Mouse (Mus musculus) stomach, embryonic 14.5 days (tissue): ENCODE data around the gene Orm1. TPM values are rescaled to one million over a fixed set of nuclear protein-coding genes. Genes with fewer than 3 reads are reported as not detected.

Experiments used
- ATAC-seq: fragments of 200-750 bp; cut with Nextera tagmentation; 2 replicates; pipeline ENCODE4 v1.8.0; 2017; ENCODE audit warnings: low read depth, moderate TSS enrichment; ENCODE audit not compliant: insufficient number of reproducible peaks, insufficient read depth, low FRiP score
- H3K27ac ChIP-seq: fragments of 300-500 bp; sonication (generic); 2 replicates; pipeline ENCODE4 v1.5.1; 2014; ENCODE audit warnings: mild to moderate bottlenecking, low read length, moderate library complexity, mixed read lengths
- H3K27me3 ChIP-seq: fragments of 300-500 bp; sonication (generic); 2 replicates; pipeline ENCODE4 v1.6.1; 2014; ENCODE audit warnings: low read length, control low read depth, mixed read lengths; ENCODE audit not compliant: control insufficient read depth, insufficient read depth
- H3K36me3 ChIP-seq: fragments of 300-500 bp; sonication (generic); 2 replicates; pipeline ENCODE4 v1.6.1; 2014; ENCODE audit warnings: mild to moderate bottlenecking, control low read depth, low read length, moderate library complexity, mixed read lengths; ENCODE audit not compliant: control insufficient read depth, insufficient read depth
- H3K4me1 ChIP-seq: fragments of 300-500 bp; sonication (generic); 2 replicates; pipeline ENCODE4 v1.6.1; 2014; ENCODE audit warnings: low read length, control low read depth, mixed read lengths; ENCODE audit not compliant: control insufficient read depth, insufficient read depth
- H3K4me2 ChIP-seq: fragments of 300-500 bp; sonication (generic); replicated peaks from 2 replicates; pipeline ENCODE4 v1.6.1; 2014; ENCODE audit warnings: low read depth, low read length, control low read depth
- H3K4me3 ChIP-seq: fragments of 300-500 bp; sonication (generic); 2 replicates; pipeline ENCODE4 v1.5.1; 2014; ENCODE audit warnings: low read depth, low read length, control low read depth
- H3K9ac ChIP-seq: fragments of 300-500 bp; sonication (generic); replicated peaks from 2 replicates; pipeline ENCODE4 v1.6.1; 2014; ENCODE audit warnings: low read depth, mild to moderate bottlenecking, control low read depth, low read length, moderate library complexity, mixed read lengths
- H3K9me3 ChIP-seq: fragments of 300-500 bp; sonication (generic); 2 replicates; pipeline ENCODE4 v1.6.1; 2016; ENCODE audit warnings: low read depth, low read length, control low read depth; ENCODE audit not compliant: control insufficient read depth
- WGBS: fragments of 180-500 bp; shearing (Covaris S2); extraction: QIAGEN DNeasy Blood & Tissue Kit; methylation state at CpG from one replicate; pipeline ENCODE4 v1.1.7; 2014; 5-methylcytosine and 5-hydroxymethylcytosine counted together
- polyA plus RNA-seq: library from polyadenylated mRNA; unstranded; fragments of >200 nt; fragmentation: Nextera tagmentation; extraction: Ambion mirVana; gene quantifications from 2 replicates; pipeline ENCODE4 v1.2.1, GENCODE M21; 2014

Orm1 gene
- polyA plus RNA-seq, 1 experiment from 2014 or later = not detected

GRCm38 (mm10) chr4:63383474-63383873 is 39.1 kb downstream of the Orm1 start:
- no peaks in the 10 kb centered on the region for H3K9me3 ChIP-seq
- peaks cover 52% of the 10 kb centered on the region for H3K36me3 ChIP-seq
- no peaks in the 10 kb centered on the region for H3K27me3 ChIP-seq
- no peak overlapping the region for H3K4me3 ChIP-seq
- WGBS = 88% methylated on average over 12 of the region's 12 CpGs
- H3K9ac ChIP-seq = no peak overlapping the region
- no peak for ATAC-seq
- H3K27ac ChIP-seq = no peak overlapping the region
- no peak overlapping the region for H3K4me2 ChIP-seq
- H3K4me1 ChIP-seq = no peaks in the 10 kb centered on the region

DNA sequence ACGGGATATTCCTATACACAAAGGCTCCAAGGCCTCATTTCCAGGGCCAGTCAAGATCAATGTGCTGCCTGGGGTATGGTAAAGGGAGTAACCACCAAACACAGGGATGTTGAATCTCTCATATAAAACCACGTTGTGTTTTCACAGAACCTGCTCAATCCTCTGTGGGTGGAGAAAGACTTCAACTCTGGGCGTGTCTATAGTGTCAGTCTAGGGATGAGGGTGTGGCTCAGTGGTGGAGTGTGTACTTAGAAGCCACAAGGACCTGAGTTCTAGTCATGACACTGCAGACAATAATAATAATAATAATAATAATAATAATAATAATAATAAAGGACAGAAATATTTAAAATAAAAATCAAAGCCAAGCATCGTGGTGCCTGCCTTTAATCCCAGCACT is 39.9 kb downstream of the Orm1 start:
- ATAC-seq = no peak
- no peaks in the 10 kb centered on the region for H3K4me1 ChIP-seq
- H3K27me3 ChIP-seq = no peaks in the 10 kb centered on the region
- 90% methylated on average over 4 of the region's 4 CpGs for WGBS
- H3K9me3 ChIP-seq = no peaks in the 10 kb centered on the region
- H3K4me2 ChIP-seq = no peak overlapping the region
- H3K4me3 ChIP-seq = no peak overlapping the region
- no peak overlapping the region for H3K9ac ChIP-seq
- H3K36me3 ChIP-seq = peaks cover 45% of the 10 kb centered on the region
- H3K27ac ChIP-seq = no peak overlapping the region

GRCm38 (mm10) chr4:63385253-63385652 is 40.9 kb downstream of the Orm1 start:
- 88% methylated on average over 3 of the region's 3 CpGs for WGBS

DNA sequence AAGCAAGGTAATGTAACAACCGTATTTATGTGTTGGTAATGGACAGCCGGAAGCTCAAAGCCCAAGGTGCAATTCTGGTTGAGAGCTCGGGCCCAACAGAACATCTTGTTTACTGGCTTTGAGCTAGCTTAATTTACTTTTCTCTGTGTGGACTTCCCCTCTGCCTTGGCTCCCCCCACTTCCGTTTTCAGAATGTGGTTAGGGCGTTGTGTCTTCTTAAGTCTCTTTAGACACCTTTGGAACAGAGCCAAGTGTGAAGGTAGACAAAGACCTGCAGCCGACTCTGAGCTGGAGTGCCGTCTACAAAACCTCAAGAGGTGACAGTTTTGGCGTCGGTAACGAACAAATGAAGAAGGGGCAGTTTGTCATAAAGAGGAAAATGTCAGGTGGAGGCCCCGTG is 41.4 kb downstream of the Orm1 start:
- no peak overlapping the region for H3K4me3 ChIP-seq
- H3K27ac ChIP-seq = no peak overlapping the region
- 67% methylated on average over 11 of the region's 11 CpGs for WGBS
- H3K4me1 ChIP-seq = no peaks in the 10 kb centered on the region
- H3K36me3 ChIP-seq = peaks cover 35% of the 10 kb centered on the region
- H3K9me3 ChIP-seq = no peaks in the 10 kb centered on the region
- H3K27me3 ChIP-seq = no peaks in the 10 kb centered on the region
- H3K9ac ChIP-seq = no peak overlapping the region
- H3K4me2 ChIP-seq = no peak overlapping the region
- no peak for ATAC-seq

More at GRCm38 (mm10) chr4:63385253-63385652, 40.9 kb downstream of the Orm1 start:
- no peaks in the 10 kb centered on the region for H3K27me3 ChIP-seq
- no peak overlapping the region for H3K4me3 ChIP-seq
- no peaks in the 10 kb centered on the region for H3K9me3 ChIP-seq
- no peak overlapping the region for H3K27ac ChIP-seq
- no peak overlapping the region for H3K9ac ChIP-seq
- no peak for ATAC-seq
- H3K4me2 ChIP-seq = no peak overlapping the region
- H3K36me3 ChIP-seq = peaks cover 37% of the 10 kb centered on the region
- H3K4me1 ChIP-seq = no peaks in the 10 kb centered on the region

GRCm38 (mm10) chr4:63388029-63388428 is 43.7 kb downstream of the Orm1 start:
- Histone ChIP-seq H3K4me2 (no peak overlapping the region), H3K4me3 (no peak overlapping the region), H3K9me3 (no peaks in the 10 kb centered on the region), H3K27ac (no peak overlapping the region), H3K27me3 (no peaks in the 10 kb centered on the region), H3K36me3 (peaks cover 21% of the 10 kb centered on the region; the same call in 1 of the 2 replicates), H3K4me1 (no peaks in the 10 kb centered on the region), H3K9ac (no peak overlapping the region)
- 79% methylated on average over 6 of the region's 6 CpGs for WGBS
- ATAC-seq = no peak

- no peaks in the 10 kb centered on the region for H3K4me1 ChIP-seq
- H3K36me3 ChIP-seq = peaks cover 23% of the 10 kb centered on the region; the same call in 1 of the 2 replicates
- no peaks in the 10 kb centered on the region for H3K9me3 ChIP-seq
- no peak overlapping the region for H3K9ac ChIP-seq
- no peaks in the 10 kb centered on the region for H3K27me3 ChIP-seq
- H3K4me3 ChIP-seq = no peak overlapping the region
- 47% methylated on average over 8 of the region's 8 CpGs for WGBS
- no peak overlapping the region for H3K27ac ChIP-seq
- ATAC-seq = no peak
- no peak overlapping the region for H3K4me2 ChIP-seq
Observed at GRCm38 (mm10) chr4:63389121-63389886, 44.9 kb downstream of the Orm1 start.

GRCm38 (mm10) chr4:63389887-63390528 is 45.6 kb downstream of the Orm1 start:
- ATAC-seq = no peak
- H3K9ac ChIP-seq = no peak overlapping the region
- no peaks in the 10 kb centered on the region for H3K9me3 ChIP-seq
- peaks cover 28% of the 10 kb centered on the region; the same call in 1 of the 2 replicates for H3K36me3 ChIP-seq
- H3K4me1 ChIP-seq = no peaks in the 10 kb centered on the region
- WGBS = 69% methylated on average over 11 of the region's 11 CpGs
- no peak overlapping the region for H3K4me3 ChIP-seq
- no peaks in the 10 kb centered on the region for H3K27me3 ChIP-seq
- no peak overlapping the region for H3K27ac ChIP-seq
- no peak overlapping the region for H3K4me2 ChIP-seq

GRCm38 (mm10) chr4:63391322-63391721 is 47.0 kb downstream of the Orm1 start:
- Histone ChIP-seq H3K36me3 (peaks cover 27% of the 10 kb centered on the region; the same call in 1 of the 2 replicates), H3K9me3 (no peaks in the 10 kb centered on the region), H3K4me3 (no peak overlapping the region), H3K9ac (no peak overlapping the region), H3K4me2 (no peak overlapping the region), H3K27me3 (no peaks in the 10 kb centered on the region), H3K27ac (no peak overlapping the region), H3K4me1 (no peaks in the 10 kb centered on the region)
- ATAC-seq = 0 out of 2 replicates have a peak, but pooled peaks have one; percentile 36
- WGBS = 76% methylated on average over 6 of the region's 6 CpGs
